Mouse (Mus musculus) heart, adult 2 months (tissue): ENCODE results near the gene Arpc2. TPM values are rescaled to one million over a fixed set of nuclear protein-coding genes. Genes with fewer than 3 reads are reported as not detected.
"Not testable (repeated sequence)": the region's sequence is repeated elsewhere in the genome, so short reads cannot be mapped to it uniquely, and the experiment has no call there.

Source experiments
- DNase-seq, 2 experiments: peaks; one replicate each; pipeline ENCODE4 v3.0.0; 2021
- H3K27ac ChIP-seq: fragments of 200-600 bp; 2 replicates; pipeline ENCODE4 v1.8.1; 2022
- H3K27me3 ChIP-seq: fragments of 200-500 bp; 2 replicates; pipeline ENCODE4 v1.6.1; 2012; ENCODE audit warnings: mild to moderate bottlenecking, low read length, inconsistent platforms, mixed read lengths; ENCODE audit not compliant: control insufficient read depth, insufficient read depth
- H3K36me3 ChIP-seq: fragments of 200-500 bp; 2 replicates; pipeline ENCODE4 v1.6.1; 2012; ENCODE audit warnings: low read length, inconsistent platforms; ENCODE audit not compliant: control insufficient read depth, insufficient read depth
- H3K4me1 ChIP-seq: fragments of 200-500 bp; 2 replicates; pipeline ENCODE4 v1.6.1; 2011; ENCODE audit warnings: low read length; ENCODE audit not compliant: control insufficient read depth, insufficient read depth
- H3K4me3 ChIP-seq: fragments of 200-600 bp; 2 replicates; pipeline ENCODE4 v1.8.1; 2022
- H3K79me2 ChIP-seq: fragments of 200-500 bp; replicated peaks from 2 replicates; pipeline ENCODE4 v1.6.1; 2012; ENCODE audit warnings: mild to moderate bottlenecking, inconsistent platforms, low read length, moderate library complexity, mixed read lengths; ENCODE audit not compliant: control insufficient read depth, insufficient read depth
- H3K9ac ChIP-seq: fragments of 200-500 bp; 2 replicates; pipeline ENCODE4 v1.6.1; 2012; ENCODE audit warnings: low read depth, mild to moderate bottlenecking, control low read depth, inconsistent platforms, low read length, mixed read lengths
- CTCF ChIP-seq: fragments of 200-600 bp; IDR thresholded peaks from 2 replicates; pipeline ENCODE4 v1.8.1; 2022; ENCODE audit warnings: antibody characterized with exemption, mild to moderate bottlenecking, moderate library complexity
- EP300 ChIP-seq: fragments of 200-500 bp; IDR thresholded peaks from 2 replicates; pipeline ENCODE4 v1.6.1; 2011; ENCODE audit warnings: low read depth, low read length, control low read depth; ENCODE audit not compliant: insufficient read depth
- POLR2A ChIP-seq: fragments of 200-500 bp; IDR thresholded peaks from 2 replicates; pipeline ENCODE4 v1.6.1; 2011; ENCODE audit warnings: mild to moderate bottlenecking, low read depth, low read length, control low read depth; ENCODE audit not compliant: insufficient read depth
- WGBS: fragments of 180-500 bp; shearing (Covaris S2); methylation state at CpG from one replicate; pipeline ENCODE4 v1.1.7; 2018; 5-methylcytosine and 5-hydroxymethylcytosine counted together
- intact Hi-C: fragments of 180-260 bp; cut with DNase I; formaldehyde crosslinking; loops from one replicate; pipeline ENCODE4 v1.15.1; 2025
- polyA plus RNA-seq: library from polyadenylated mRNA; depleted of rRNA; stranded (reverse); fragments of >200 nt; gene quantifications from 2 replicates; pipeline ENCODE4 v1.2.3, GENCODE M21; 2012
- total RNA-seq, 2 experiments: library from RNA; stranded (reverse); gene quantifications; 2 replicates each; pipeline ENCODE4 v1.2.3; 2021

Gene Arpc2
- total and polyA plus RNA-seq, 3 experiments: 85.5 to 132 (median 130) TPM

- Histone ChIP-seq H3K27me3 (no peaks in the 10 kb centered on the region), H3K79me2 (no peaks in the 10 kb centered on the region), H3K36me3 (peaks cover 8% of the 10 kb centered on the region), H3K27ac (peak overlapping the region; percentile 81), H3K9ac (peak overlapping the region; percentile 61), H3K4me1 (peaks cover 22% of the 10 kb centered on the region), H3K4me3 (peak overlapping the region; percentile 83)
- intact Hi-C loops: loop anchor here (1.0 to 5.0 kb wide), 4 partner anchors 19 to 222 kb away; partner anchors contain the start of genes Catip, Cnot9 and Tmbim1
- 4% methylated on average over 23 of the region's 23 CpGs for WGBS
- no peak for DNase-seq
- TF ChIP-seq EP300: no peak
- no peak for TF ChIP-seq CTCF
- no peak for TF ChIP-seq POLR2A
These were observed 49.5 kb downstream of the Arpc2 start for GRCm38 (mm10) chr1:74285212-74286010.

- H3K4me3 ChIP-seq, H3K27ac ChIP-seq, H3K27me3 ChIP-seq, H3K79me2 ChIP-seq, H3K9ac ChIP-seq: not testable (repeated sequence)
- H3K36me3 ChIP-seq: peaks cover 11% of the 10 kb centered on the region
- H3K4me1 ChIP-seq: peaks cover 29% of the 10 kb centered on the region
- 28% methylated on average over 16 of the region's 17 CpGs for WGBS
- DNase-seq: peak in 1 of 2 experiments; percentile 34
- peak; percentile 64 for TF ChIP-seq CTCF
- intact Hi-C loops: loop anchor here (1.0 to 5.0 kb wide), 4 partner anchors 18 to 220 kb away; partner anchors contain the start of genes Catip, Cnot9 and Tmbim1
These were observed 51.2 kb downstream of the Arpc2 start for GRCm38 (mm10) chr1:74286869-74287607.

- peaks cover 11% of the 10 kb centered on the region for H3K36me3 ChIP-seq
- H3K27me3 ChIP-seq: no peaks in the 10 kb centered on the region
- 62% methylated on average over 4 of the region's 4 CpGs for WGBS
- TF ChIP-seq CTCF (no peak), EP300 (no peak), POLR2A (no peak)
- intact Hi-C loops: loop anchor here (5.0 kb wide), 1 partner anchor 219 kb away; the partner anchor contains the start of gene Cnot9
- no peak for DNase-seq
- H3K4me1 ChIP-seq: peaks cover 29% of the 10 kb centered on the region
- H3K9ac ChIP-seq: no peak overlapping the region
- H3K4me3 ChIP-seq: no peak overlapping the region
- no peak overlapping the region; the same call in 1 of the 2 replicates for H3K27ac ChIP-seq
- no peaks in the 10 kb centered on the region for H3K79me2 ChIP-seq
These were observed 52.4 kb downstream of the Arpc2 start for GRCm38 (mm10) chr1:74288327-74288726.

- no peaks in the 10 kb centered on the region for H3K79me2 ChIP-seq
- DNase-seq: no peak
- intact Hi-C loops: loop anchor here (5.0 kb wide), 1 partner anchor 218 kb away; the partner anchor contains the start of gene Cnot9
- peak overlapping the region; percentile 15 for H3K27ac ChIP-seq
- H3K9ac ChIP-seq: no peak overlapping the region
- 29% methylated on average over 9 of the region's 9 CpGs for WGBS
- peaks cover 11% of the 10 kb centered on the region for H3K36me3 ChIP-seq
- peaks cover 34% of the 10 kb centered on the region for H3K4me1 ChIP-seq
- H3K27me3 ChIP-seq: no peaks in the 10 kb centered on the region
- TF ChIP-seq EP300 (no peak), CTCF (no peak), POLR2A (no peak)
- no peak overlapping the region for H3K4me3 ChIP-seq
These were observed 53.4 kb downstream of the Arpc2 start for GRCm38 (mm10) chr1:74289248-74289647.

DNA sequence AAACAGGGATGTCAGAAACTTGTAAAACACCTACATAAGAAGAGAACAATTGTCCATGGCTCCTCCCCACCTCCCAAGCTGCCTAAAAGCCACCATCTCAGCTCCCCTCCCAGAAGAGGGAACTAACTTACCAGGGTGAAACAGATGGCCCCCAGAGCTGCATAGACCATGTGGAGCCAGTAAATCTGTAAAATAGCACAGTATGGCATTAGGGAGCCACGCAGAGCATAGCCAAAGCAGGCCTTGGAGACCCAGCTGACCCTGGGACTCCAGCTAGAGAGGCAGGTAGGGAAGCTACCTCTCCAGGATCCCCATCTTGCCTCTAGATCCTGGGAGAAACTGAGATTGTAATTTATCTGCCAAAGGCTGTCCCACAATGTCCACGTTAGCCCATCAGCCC, 53.9 kb downstream of the Arpc2 start:
- Histone ChIP-seq H3K4me1 (peaks cover 35% of the 10 kb centered on the region), H3K4me3 (no peak overlapping the region), H3K9ac (no peak overlapping the region), H3K79me2 (no peaks in the 10 kb centered on the region), H3K36me3 (peaks cover 11% of the 10 kb centered on the region), H3K27ac (peak overlapping the region; percentile 15), H3K27me3 (no peaks in the 10 kb centered on the region)
- DNase-seq: no peak
- WGBS: 58% methylated on average over 2 of the region's 2 CpGs
- no peak for TF ChIP-seq POLR2A
- TF ChIP-seq CTCF: no peak
- no peak for TF ChIP-seq EP300
- intact Hi-C loops: loop anchor here (5.0 kb wide), 1 partner anchor 218 kb away; the partner anchor contains the start of gene Cnot9
